Mouse (Mus musculus) MEL (cell line): ENCODE data around the gene Polr3h. TPM values are rescaled to one million over a fixed set of nuclear protein-coding genes. Genes with fewer than 3 reads are reported as not detected.
A peak's percentile ranks its signal among the peaks of the same experiment; 100 is the strongest.

Experiments
- DNase-seq: peaks from one replicate; pipeline ENCODE4 v3.0.0; 2011; ENCODE audit warnings: low read depth, low spot score
- H3K27ac ChIP-seq: 2 replicates; pipeline ENCODE4 v1.5.1; 2012; ENCODE audit warnings: low read depth, mild to moderate bottlenecking, control low read depth, low read length, moderate library complexity; ENCODE audit not compliant: control insufficient read depth
- H3K27me3 ChIP-seq, 2 experiments: fragments of 150-350 bp in 1 of 2; sonication (generic) in 1 of 2; 2 replicates each; pipeline ENCODE4 v1.6.1; 2012; ENCODE audit warnings: low read length in 2 of 2, mild to moderate bottlenecking in 2 of 2, improper control_type of control experiment in 1 of 2, moderate library complexity in 1 of 2; ENCODE audit not compliant: insufficient read depth in 2 of 2, control insufficient read depth in 1 of 2
- H3K36me3 ChIP-seq, 2 experiments: 2 replicates each; pipeline ENCODE4 v1.6.1; 2012 to 2014; ENCODE audit warnings: low read length in 2 of 2, improper control_type of control experiment in 1 of 2, inconsistent platforms in 1 of 2, mild to moderate bottlenecking in 1 of 2; ENCODE audit not compliant: insufficient read depth in 2 of 2, control insufficient read depth in 1 of 2
- H3K4me1 ChIP-seq, 2 experiments: fragments of 150-350 bp in 1 of 2; sonication (generic) in 1 of 2; 2 replicates each; pipeline ENCODE4 v1.6.1; 2012; ENCODE audit warnings: low read length in 2 of 2, improper control_type of control experiment in 1 of 2, mild to moderate bottlenecking in 1 of 2; ENCODE audit not compliant: insufficient read depth in 2 of 2, control insufficient read depth in 1 of 2
- H3K4me3 ChIP-seq, 2 experiments: fragments of 150-350 bp in 1 of 2; sonication (generic) in 1 of 2; 2 replicates each; pipeline ENCODE4 v1.5.1; 2012; ENCODE audit warnings: low read depth in 2 of 2, low read length in 2 of 2, mild to moderate bottlenecking in 2 of 2, moderate library complexity in 2 of 2, control low read depth in 1 of 2, improper control_type of control experiment in 1 of 2; ENCODE audit not compliant: control insufficient read depth in 1 of 2, insufficient read depth in 1 of 2
- H3K79me2 ChIP-seq: 2 replicates; pipeline ENCODE4 v1.6.1; 2012; ENCODE audit warnings: mild to moderate bottlenecking, low read length, moderate library complexity; ENCODE audit not compliant: control insufficient read depth, poor library complexity, insufficient read depth
- H3K9ac ChIP-seq: 2 replicates; pipeline ENCODE4 v1.6.1; 2012; ENCODE audit warnings: low read depth, mild to moderate bottlenecking, control low read depth, low read length, moderate library complexity; ENCODE audit not compliant: control insufficient read depth, poor library complexity, severe bottlenecking
- H3K9me3 ChIP-seq: fragments of 150-350 bp; sonication (generic); replicated peaks from 2 replicates; pipeline ENCODE4 v1.6.1; 2012; ENCODE audit warnings: mild to moderate bottlenecking, low read length, improper control_type of control experiment, moderate library complexity; ENCODE audit not compliant: insufficient read depth
- BHLHE40 ChIP-seq: IDR thresholded peaks from 2 replicates; pipeline ENCODE4 v1.6.1; 2012; ENCODE audit warnings: low read depth, mild to moderate bottlenecking, inconsistent platforms, low read length, improper control_type of control experiment, borderline replicate concordance
- CHD1 ChIP-seq: IDR thresholded peaks from 2 replicates; pipeline ENCODE4 v1.6.1; 2012; ENCODE audit warnings: low read depth, mild to moderate bottlenecking, inconsistent platforms, low read length, improper control_type of control experiment
- CHD2 ChIP-seq: IDR thresholded peaks from 2 replicates; pipeline ENCODE4 v1.6.1; 2011; ENCODE audit warnings: low read length, improper control_type of control experiment
- CTCF ChIP-seq, 3 experiments: IDR thresholded peaks in 2 of 3; conservative IDR thresholded peaks in 1 of 3; 2 replicates each; pipeline ENCODE4 v1.5.1; 2011 to 2012; ENCODE audit warnings: low read length in 3 of 3, low read depth in 2 of 3, mild to moderate bottlenecking in 2 of 3, improper control_type of control experiment in 1 of 3, inconsistent platforms in 1 of 3, mixed read lengths in 1 of 3, moderate library complexity in 1 of 3; ENCODE audit not compliant: control insufficient read depth in 1 of 3, insufficient read depth in 1 of 3, poor library complexity in 1 of 3, severe bottlenecking in 1 of 3
- E2F4 ChIP-seq: IDR thresholded peaks from 2 replicates; pipeline ENCODE4 v1.6.1; 2011; ENCODE audit warnings: low read depth, low read length, improper control_type of control experiment, borderline replicate concordance
- ELF1 ChIP-seq: IDR thresholded peaks from 2 replicates; pipeline ENCODE4 v1.6.1; 2014; ENCODE audit warnings: low read depth, mild to moderate bottlenecking, inconsistent platforms, low read length, improper control_type of control experiment, moderate library complexity
- GABPA ChIP-seq: IDR thresholded peaks from 2 replicates; pipeline ENCODE4 v1.6.1; 2012; ENCODE audit warnings: low read depth, mild to moderate bottlenecking, inconsistent platforms, low read length, improper control_type of control experiment, moderate library complexity
- GATA1 ChIP-seq: IDR thresholded peaks from 2 replicates; pipeline ENCODE4 v1.6.1; 2011; ENCODE audit warnings: low read depth, low read length, improper control_type of control experiment
- HCFC1 ChIP-seq: IDR thresholded peaks from 2 replicates; pipeline ENCODE4 v1.6.1; 2012; ENCODE audit warnings: low read depth, mild to moderate bottlenecking, inconsistent platforms, low read length, improper control_type of control experiment, moderate library complexity
- KAT2A ChIP-seq: conservative IDR thresholded peaks from 2 replicates; pipeline ENCODE4 v1.6.1; 2012; ENCODE audit warnings: low read depth, low read length, improper control_type of control experiment, inconsistent platforms
- MAZ ChIP-seq: IDR thresholded peaks from 2 replicates; pipeline ENCODE4 v1.6.1; 2012; ENCODE audit warnings: low read depth, mild to moderate bottlenecking, inconsistent platforms, low read length, improper control_type of control experiment
- MEF2A ChIP-seq: IDR thresholded peaks from 2 replicates; pipeline ENCODE4 v1.6.1; 2014; ENCODE audit warnings: low read depth, mild to moderate bottlenecking, inconsistent platforms, low read length, improper control_type of control experiment; ENCODE audit not compliant: poor library complexity, insufficient replicate concordance, severe bottlenecking; ENCODE audit errors: extremely low read depth
- MXI1 ChIP-seq: IDR thresholded peaks from 2 replicates; pipeline ENCODE4 v1.6.1; 2011; ENCODE audit warnings: mild to moderate bottlenecking, low read depth, low read length, improper control_type of control experiment
- MYC ChIP-seq: IDR thresholded peaks from 2 replicates; pipeline ENCODE4 v1.6.1; 2011; ENCODE audit warnings: low read depth, mild to moderate bottlenecking, low read length, improper control_type of control experiment, moderate library complexity
- NELFE ChIP-seq: IDR thresholded peaks from 2 replicates; pipeline ENCODE4 v1.6.1; 2011; ENCODE audit warnings: low read depth, low read length, improper control_type of control experiment
- NRF1 ChIP-seq: IDR thresholded peaks from 2 replicates; pipeline ENCODE4 v1.6.1; 2014; ENCODE audit warnings: low read depth, mild to moderate bottlenecking, inconsistent platforms, low read length, improper control_type of control experiment, moderate library complexity; ENCODE audit not compliant: poor library complexity, insufficient read depth, severe bottlenecking
- POLR2AphosphoS2 ChIP-seq: IDR thresholded peaks from 2 replicates; pipeline ENCODE4 v1.6.1; 2011; ENCODE audit warnings: low read length, improper control_type of control experiment
- POLR2AphosphoS5 ChIP-seq: IDR thresholded peaks from 2 replicates; pipeline ENCODE4 v1.6.1; 2012; ENCODE audit warnings: low read depth, borderline replicate concordance, mild to moderate bottlenecking, inconsistent platforms, low read length, moderate library complexity, mixed read lengths
- RAD21 ChIP-seq: IDR thresholded peaks from 2 replicates; pipeline ENCODE4 v1.6.1; 2011; ENCODE audit warnings: mild to moderate bottlenecking, low read depth, low read length, improper control_type of control experiment
- SMC3 ChIP-seq: IDR thresholded peaks from 2 replicates; pipeline ENCODE4 v1.6.1; 2011; ENCODE audit warnings: low read depth, low read length, improper control_type of control experiment
- TAL1 ChIP-seq: IDR thresholded peaks from 2 replicates; pipeline ENCODE4 v1.6.1; 2012; ENCODE audit warnings: mild to moderate bottlenecking, inconsistent platforms, low read length, moderate library complexity, mixed read lengths
- TBP ChIP-seq: IDR thresholded peaks from 2 replicates; pipeline ENCODE4 v1.8.0; 2011; ENCODE audit warnings: low read depth, low read length, improper control_type of control experiment
- USF1 ChIP-seq: IDR thresholded peaks from 2 replicates; pipeline ENCODE4 v1.6.1; 2014; ENCODE audit warnings: low read depth, mild to moderate bottlenecking, inconsistent platforms, low read length, improper control_type of control experiment, moderate library complexity
- ZC3H11A ChIP-seq: IDR thresholded peaks from 2 replicates; pipeline ENCODE4 v1.6.1; 2012; ENCODE audit warnings: low read depth, mild to moderate bottlenecking, inconsistent platforms, low read length, improper control_type of control experiment
- ZMIZ1 ChIP-seq: IDR thresholded peaks from 2 replicates; pipeline ENCODE4 v1.6.1; 2012; ENCODE audit warnings: low read depth, mild to moderate bottlenecking, inconsistent platforms, low read length, improper control_type of control experiment, moderate library complexity
- polyA plus RNA-seq, 2 experiments: library from polyadenylated mRNA; stranded (reverse) in 1 of 2; unstranded in 1 of 2; fragments of >175 nt in 1 of 2; fragments of >200 nt in 1 of 2; gene quantifications; 2 replicates each; pipeline versions ENCODE4 v1.2.1 to v1.2.4; 2012; ENCODE audit warnings: low replicate concordance in 2 of 2, low read depth in 1 of 2; ENCODE audit not compliant: insufficient read length in 2 of 2, insufficient read depth in 1 of 2, missing spikeins in 1 of 2
- total RNA-seq: library from RNA; depleted of rRNA; stranded (reverse); fragments of 300-350 nt; gene quantifications from 2 replicates; pipeline ENCODE4 v1.2.3, GENCODE M21; 2012

Gene Polr3h
- total and polyA plus RNA-seq, 3 experiments: 109 to 304 TPM; not detected in 1

DNA sequence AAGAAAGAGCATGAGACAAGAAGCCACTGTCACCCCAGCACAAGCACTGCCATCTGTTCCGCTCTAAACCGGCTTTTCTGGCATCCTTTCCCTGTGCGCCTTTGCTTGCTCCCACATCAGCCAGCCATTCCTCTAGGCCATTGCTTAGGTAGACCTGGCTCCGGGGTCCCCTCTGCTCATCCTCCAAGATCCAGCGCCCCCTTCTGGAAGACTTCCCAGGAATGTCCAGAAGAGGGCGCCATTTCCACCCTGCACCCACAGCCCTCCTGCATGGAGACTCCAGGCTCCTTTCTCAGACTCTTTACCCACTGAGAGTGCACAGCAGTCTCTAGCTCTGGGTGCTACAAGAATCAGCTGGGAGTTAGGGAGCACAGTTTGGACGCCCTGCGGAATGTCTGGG is 30.4 kb upstream of the Polr3h start:
- Histone ChIP-seq H3K9ac (no peak overlapping the region), H3K4me3 (no peak overlapping the region), H3K36me3 (peaks cover 2 to 5% of the 10 kb centered on the region in 2 experiments; a peak in 3 of 4 replicates), H3K9me3 (no peaks in the 10 kb centered on the region), H3K79me2 (peaks cover 6% of the 10 kb centered on the region; the same call in 1 of the 2 replicates), H3K4me1 (peaks cover 0 to 11% of the 10 kb centered on the region in 2 experiments; a peak in 2 of 4 replicates), H3K27ac (no peak overlapping the region), H3K27me3 (no peaks in the 10 kb centered on the region)
- peak; percentile 73 for DNase-seq
- TF ChIP-seq CTCF (IDR thresholded peaks at IDR 0.05 in 2 of 3, conservative IDR thresholded peaks at IDR 0.05 in 1 of 3; ENCODE audit: control insufficient read depth in 1 of 3, insufficient read depth in 1 of 3, low read depth in 2 of 3, low read length in 3 of 3, poor library complexity in 1 of 3, severe bottlenecking in 1 of 3): peak in 2 of 3 experiments; percentile 87 to 99
- no peak for TF ChIP-seq TBP
- TF ChIP-seq RAD21: peak; percentile 51
- peak; percentile 51; the same call in 1 of the 2 replicates for TF ChIP-seq ZC3H11A
- peak; percentile 80 for TF ChIP-seq SMC3

DNA sequence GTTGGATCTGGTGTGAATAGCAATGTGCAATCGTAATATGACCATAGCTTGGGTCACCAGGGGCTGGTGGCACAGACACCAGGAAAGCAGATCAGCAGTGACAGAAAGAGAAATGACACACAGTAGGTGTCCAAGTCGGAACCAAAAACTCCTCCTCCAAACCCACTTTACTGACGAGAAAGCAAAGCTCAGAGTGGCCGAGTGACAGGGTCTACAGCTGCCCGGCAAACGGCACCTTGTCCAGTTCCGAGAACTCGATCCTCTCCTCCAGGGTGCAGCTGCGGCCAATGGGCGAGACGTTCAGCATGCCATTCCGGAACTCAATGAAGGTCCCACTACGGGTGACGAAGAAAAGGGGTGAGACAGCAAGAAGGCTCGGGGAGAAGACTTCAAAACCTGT is 29.4 kb upstream of the Polr3h start:
- no peaks in the 10 kb centered on the region for H3K9me3 ChIP-seq
- DNase-seq: no peak
- H3K4me1 ChIP-seq: peaks cover 0 to 11% of the 10 kb centered on the region in 2 experiments; a peak in 2 of 4 replicates
- H3K36me3 ChIP-seq: peaks cover 2 to 5% of the 10 kb centered on the region in 2 experiments; a peak in 3 of 4 replicates
- TF ChIP-seq CHD1: no peak
- no peak for TF ChIP-seq HCFC1
- TF ChIP-seq GATA1: no peak
- no peak for TF ChIP-seq SMC3
- no peak for TF ChIP-seq CTCF (IDR thresholded peaks at IDR 0.05 in 2 of 3, conservative IDR thresholded peaks at IDR 0.05 in 1 of 3; ENCODE audit: control insufficient read depth in 1 of 3, insufficient read depth in 1 of 3, low read depth in 2 of 3, low read length in 3 of 3, poor library complexity in 1 of 3, severe bottlenecking in 1 of 3)
- TF ChIP-seq KAT2A: no peak
- no peak for TF ChIP-seq CHD2
- no peak overlapping the region for H3K4me3 ChIP-seq
- no peak overlapping the region for H3K9ac ChIP-seq
- no peak overlapping the region for H3K27ac ChIP-seq
- H3K27me3 ChIP-seq: no peaks in the 10 kb centered on the region
- H3K79me2 ChIP-seq: peaks cover 4% of the 10 kb centered on the region; the same call in 1 of the 2 replicates

- H3K4me1 ChIP-seq: peaks cover 0 to 8% of the 10 kb centered on the region in 2 experiments; a peak in 2 of 4 replicates
- H3K9ac ChIP-seq: no peak overlapping the region
- H3K9me3 ChIP-seq: no peaks in the 10 kb centered on the region
- peaks cover 2 to 5% of the 10 kb centered on the region in 2 experiments; a peak in 3 of 4 replicates for H3K36me3 ChIP-seq
- 0 out of 2 replicates have a peak, but pooled peaks cover 2% of the 10 kb centered on the region for H3K79me2 ChIP-seq
- H3K4me3 ChIP-seq: no peak overlapping the region
- no peak for DNase-seq
- H3K27ac ChIP-seq: no peak overlapping the region
- no peaks in the 10 kb centered on the region for H3K27me3 ChIP-seq
- no peak for TF ChIP-seq MEF2A
- TF ChIP-seq MXI1: no peak
- no peak for TF ChIP-seq CHD1
- TF ChIP-seq GABPA: no peak
- no peak for TF ChIP-seq GATA1
- TF ChIP-seq ZC3H11A: no peak
- TF ChIP-seq BHLHE40: no peak
- TF ChIP-seq MAZ: no peak
- no peak for TF ChIP-seq NELFE
- TF ChIP-seq TAL1: no peak
- no peak for TF ChIP-seq POLR2AphosphoS2
- TF ChIP-seq POLR2AphosphoS5: no peak
- TF ChIP-seq E2F4: no peak
- TF ChIP-seq HCFC1: no peak
- TF ChIP-seq MYC: no peak
- no peak for TF ChIP-seq ZMIZ1
- TF ChIP-seq ELF1: no peak
- TF ChIP-seq USF1: no peak
- no peak for TF ChIP-seq NRF1
Measured at GRCm38 (mm10) chr15:81954716-81955115, 28.7 kb upstream of the Polr3h start.
